Mouse (Mus musculus) stomach, embryonic 14.5 days (tissue): ENCODE results near the gene Hmga2. TPM values are rescaled to one million over a fixed set of nuclear protein-coding genes. Genes with fewer than 3 reads are reported as not detected.

Experiments used
- ATAC-seq: fragments of 200-750 bp; cut with Nextera tagmentation; 2 replicates; pipeline ENCODE4 v1.8.0; 2017; ENCODE audit warnings: low read depth, moderate TSS enrichment; ENCODE audit not compliant: insufficient number of reproducible peaks, insufficient read depth, low FRiP score
- H3K27ac ChIP-seq: fragments of 300-500 bp; sonication (generic); 2 replicates; pipeline ENCODE4 v1.5.1; 2014; ENCODE audit warnings: mild to moderate bottlenecking, low read length, moderate library complexity, mixed read lengths
- H3K27me3 ChIP-seq: fragments of 300-500 bp; sonication (generic); 2 replicates; pipeline ENCODE4 v1.6.1; 2014; ENCODE audit warnings: low read length, control low read depth, mixed read lengths; ENCODE audit not compliant: control insufficient read depth, insufficient read depth
- H3K36me3 ChIP-seq: fragments of 300-500 bp; sonication (generic); 2 replicates; pipeline ENCODE4 v1.6.1; 2014; ENCODE audit warnings: mild to moderate bottlenecking, control low read depth, low read length, moderate library complexity, mixed read lengths; ENCODE audit not compliant: control insufficient read depth, insufficient read depth
- H3K4me1 ChIP-seq: fragments of 300-500 bp; sonication (generic); 2 replicates; pipeline ENCODE4 v1.6.1; 2014; ENCODE audit warnings: low read length, control low read depth, mixed read lengths; ENCODE audit not compliant: control insufficient read depth, insufficient read depth
- H3K4me2 ChIP-seq: fragments of 300-500 bp; sonication (generic); replicated peaks from 2 replicates; pipeline ENCODE4 v1.6.1; 2014; ENCODE audit warnings: low read depth, low read length, control low read depth
- H3K4me3 ChIP-seq: fragments of 300-500 bp; sonication (generic); 2 replicates; pipeline ENCODE4 v1.5.1; 2014; ENCODE audit warnings: low read depth, low read length, control low read depth
- H3K9ac ChIP-seq: fragments of 300-500 bp; sonication (generic); replicated peaks from 2 replicates; pipeline ENCODE4 v1.6.1; 2014; ENCODE audit warnings: low read depth, mild to moderate bottlenecking, control low read depth, low read length, moderate library complexity, mixed read lengths
- H3K9me3 ChIP-seq: fragments of 300-500 bp; sonication (generic); 2 replicates; pipeline ENCODE4 v1.6.1; 2016; ENCODE audit warnings: low read depth, low read length, control low read depth; ENCODE audit not compliant: control insufficient read depth
- WGBS: fragments of 180-500 bp; shearing (Covaris S2); extraction: QIAGEN DNeasy Blood & Tissue Kit; methylation state at CpG from one replicate; pipeline ENCODE4 v1.1.7; 2014; 5-methylcytosine and 5-hydroxymethylcytosine counted together
- polyA plus RNA-seq: library from polyadenylated mRNA; unstranded; fragments of >200 nt; fragmentation: Nextera tagmentation; extraction: Ambion mirVana; gene quantifications from 2 replicates; pipeline ENCODE4 v1.2.1, GENCODE M21; 2014

Hmga2 gene
- polyA plus RNA-seq, 1 experiment from 2014 or later = 57.8 TPM

GRCm38 (mm10) chr10:120441254-120441653 is 35.0 kb downstream of the Hmga2 start:
- Histone ChIP-seq H3K36me3 (peaks cover 49% of the 10 kb centered on the region), H3K4me3 (no peak overlapping the region)

DNA sequence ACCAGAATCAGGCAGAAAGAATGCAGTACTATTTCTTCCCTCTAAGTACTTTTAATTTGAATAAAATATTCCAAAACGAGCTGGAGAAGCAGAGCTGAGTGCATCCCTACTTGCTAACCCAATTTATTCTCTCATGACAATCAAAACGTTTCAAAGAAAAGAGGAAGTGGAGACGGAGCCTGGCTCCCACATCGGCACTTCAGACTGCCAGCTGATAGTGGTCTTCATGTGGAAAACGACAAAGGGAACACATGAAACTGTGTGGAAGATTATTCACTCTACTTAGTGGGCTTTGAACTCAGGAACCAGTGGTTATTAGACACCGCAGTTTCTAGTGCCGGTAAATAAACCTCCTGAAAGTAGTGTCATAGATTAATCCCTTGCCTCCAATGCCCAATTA is 41.8 kb downstream of the Hmga2 start:
- H3K27ac ChIP-seq = 0 out of 2 replicates have a peak overlapping the region, but pooled peaks have one; percentile 16

More at GRCm38 (mm10) chr10:120441254-120441653, 35.0 kb downstream of the Hmga2 start:
- WGBS = 56% methylated on average over 11 of the region's 11 CpGs
- no peak overlapping the region for H3K27ac ChIP-seq
- no peak overlapping the region for H3K4me2 ChIP-seq
- H3K27me3 ChIP-seq = no peaks in the 10 kb centered on the region
- H3K4me1 ChIP-seq = 0 out of 2 replicates have a peak, but pooled peaks cover 7% of the 10 kb centered on the region
- no peak overlapping the region for H3K9ac ChIP-seq
- no peaks in the 10 kb centered on the region for H3K9me3 ChIP-seq
- no peak for ATAC-seq

GRCm38 (mm10) chr10:120433463-120433815 is 42.8 kb downstream of the Hmga2 start:
- 16% methylated on average over 5 of the region's 5 CpGs for whole genome bisulfite sequencing
- H3K4me2 ChIP-seq = no peak overlapping the region
- H3K36me3 ChIP-seq = peaks cover 21% of the 10 kb centered on the region; the same call in 1 of the 2 replicates
- peaks cover 45% of the 10 kb centered on the region for H3K4me1 ChIP-seq
- H3K27ac ChIP-seq = peak overlapping the region; percentile 34; the same call in 1 of the 2 replicates
- no peaks in the 10 kb centered on the region for H3K27me3 ChIP-seq
- no peak overlapping the region for H3K9ac ChIP-seq
- no peaks in the 10 kb centered on the region for H3K9me3 ChIP-seq
- H3K4me3 ChIP-seq = no peak overlapping the region
- ATAC-seq = no peak

More for the DNA sequence above, 41.8 kb downstream of the Hmga2 start:
- Histone ChIP-seq H3K4me2 (no peak overlapping the region), H3K27me3 (no peaks in the 10 kb centered on the region), H3K36me3 (peaks cover 21% of the 10 kb centered on the region; the same call in 1 of the 2 replicates), H3K9me3 (no peaks in the 10 kb centered on the region), H3K4me3 (no peak overlapping the region), H3K4me1 (peaks cover 35% of the 10 kb centered on the region), H3K9ac (no peak overlapping the region)
- WGBS = 38% methylated on average over 7 of the region's 7 CpGs
- ATAC-seq = no peak

- peak; percentile 65 for ATAC-seq
- peaks cover 15% of the 10 kb centered on the region; the same call in 1 of the 2 replicates for H3K36me3 ChIP-seq
- H3K4me1 ChIP-seq = peaks cover 49% of the 10 kb centered on the region
- H3K27ac ChIP-seq = peak overlapping the region; percentile 66; the same call in 1 of the 2 replicates
- no peaks in the 10 kb centered on the region for H3K27me3 ChIP-seq
- no peak overlapping the region for H3K4me3 ChIP-seq
- no peak overlapping the region for H3K9ac ChIP-seq
- H3K9me3 ChIP-seq = no peaks in the 10 kb centered on the region
- no peak overlapping the region for H3K4me2 ChIP-seq
- 16% methylated on average over 9 of the region's 9 CpGs for WGBS
Measured at GRCm38 (mm10) chr10:120432731-120433462, 43.4 kb downstream of the Hmga2 start.

DNA sequence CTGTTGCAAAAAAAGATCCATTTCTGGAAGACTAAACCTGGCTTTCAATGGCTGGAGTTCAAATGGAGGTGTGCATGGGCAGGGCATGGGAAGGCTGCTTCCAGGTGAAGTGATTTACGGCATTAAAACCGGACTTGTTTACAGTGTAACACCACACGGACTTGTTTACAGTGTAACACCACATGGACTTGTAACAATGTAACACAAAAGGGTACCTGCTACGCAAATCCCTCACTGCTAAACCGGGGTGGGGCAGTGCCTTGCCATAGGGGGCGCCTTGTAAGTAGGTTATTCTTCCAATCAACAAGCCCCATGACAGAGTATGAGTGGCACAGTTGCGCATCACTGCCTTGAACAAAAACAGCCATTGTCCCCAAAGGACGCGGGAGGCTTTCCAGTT is 44.2 kb downstream of the Hmga2 start:
- H3K36me3 ChIP-seq = peaks cover 10% of the 10 kb centered on the region; the same call in 1 of the 2 replicates
- H3K27ac ChIP-seq = no peak overlapping the region; the same call in 1 of the 2 replicates
- H3K9me3 ChIP-seq = no peaks in the 10 kb centered on the region
- H3K27me3 ChIP-seq = no peaks in the 10 kb centered on the region
- peaks cover 51% of the 10 kb centered on the region for H3K4me1 ChIP-seq
- no peak overlapping the region for H3K4me2 ChIP-seq
- H3K4me3 ChIP-seq = no peak overlapping the region
- H3K9ac ChIP-seq = no peak overlapping the region
- no peak for ATAC-seq
- WGBS = 53% methylated on average over 9 of the region's 9 CpGs

GRCm38 (mm10) chr10:120431435-120431834 is 44.8 kb downstream of the Hmga2 start:
- H3K9me3 ChIP-seq = no peaks in the 10 kb centered on the region
- H3K9ac ChIP-seq = no peak overlapping the region
- peaks cover 52% of the 10 kb centered on the region for H3K4me1 ChIP-seq
- H3K27me3 ChIP-seq = no peaks in the 10 kb centered on the region
- H3K27ac ChIP-seq = no peak overlapping the region
- no peak for ATAC-seq
- no peak overlapping the region for H3K4me3 ChIP-seq
- WGBS = 29% methylated on average over 2 of the region's 2 CpGs
- H3K36me3 ChIP-seq = peaks cover 4% of the 10 kb centered on the region; the same call in 1 of the 2 replicates
- H3K4me2 ChIP-seq = no peak overlapping the region

DNA sequence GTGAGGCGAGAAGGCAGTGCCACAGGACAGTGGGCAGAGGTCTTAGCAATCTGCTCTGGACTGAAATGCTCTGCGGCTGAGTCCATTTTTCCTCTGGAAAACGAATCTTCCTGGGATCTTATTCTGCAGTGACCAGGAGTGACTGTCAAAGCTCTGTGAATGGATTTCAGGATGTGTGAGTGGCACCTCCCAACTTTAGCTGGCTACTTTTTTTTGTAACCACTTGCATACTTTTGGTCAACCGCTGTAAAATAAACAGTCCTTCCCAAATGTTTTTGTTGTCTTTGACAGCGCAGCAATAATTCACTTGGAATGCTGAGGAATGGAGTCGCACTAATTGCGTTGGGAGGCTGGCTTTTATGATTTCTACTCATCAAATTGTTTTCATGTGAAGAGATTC is 45.8 kb downstream of the Hmga2 start:
- Histone ChIP-seq H3K27me3 (no peaks in the 10 kb centered on the region), H3K9ac (no peak overlapping the region), H3K36me3 (peaks cover 4% of the 10 kb centered on the region; the same call in 1 of the 2 replicates), H3K4me3 (no peak overlapping the region), H3K9me3 (no peaks in the 10 kb centered on the region), H3K27ac (peak overlapping the region; percentile 52; the same call in 1 of the 2 replicates), H3K4me2 (no peak overlapping the region), H3K4me1 (peaks cover 56% of the 10 kb centered on the region)
- 33% methylated on average over 7 of the region's 7 CpGs for WGBS
- no peak for ATAC-seq

GRCm38 (mm10) chr10:120429758-120430259 is 46.5 kb downstream of the Hmga2 start:
- 0 out of 2 replicates have a peak overlapping the region, but pooled peaks have one; percentile 52 for H3K27ac ChIP-seq

More at GRCm38 (mm10) chr10:120429758-120430259, 46.5 kb downstream of the Hmga2 start:
- Histone ChIP-seq H3K27me3 (no peaks in the 10 kb centered on the region), H3K4me2 (no peak overlapping the region), H3K4me3 (no peak overlapping the region), H3K9ac (no peak overlapping the region), H3K4me1 (peaks cover 56% of the 10 kb centered on the region), H3K36me3 (peaks cover 4% of the 10 kb centered on the region; the same call in 1 of the 2 replicates), H3K9me3 (no peaks in the 10 kb centered on the region)
- 51% methylated on average over 5 of the region's 5 CpGs for WGBS
- no peak for ATAC-seq
